Mouse (Mus musculus) thymus, adult 2 months (tissue): ENCODE results near the gene Bckdhb.

Experiments
- CTCF ChIP-seq: fragments of 200-500 bp; IDR thresholded peaks from 2 replicates; pipeline ENCODE4 v1.5.1; 2012; ENCODE audit warnings: mild to moderate bottlenecking, control low read depth, low read length, moderate library complexity, borderline replicate concordance; ENCODE audit not compliant: control insufficient read depth, poor library complexity, insufficient read depth; ENCODE audit errors: extremely low read depth
- POLR2A ChIP-seq: fragments of 200-500 bp; IDR thresholded peaks from 2 replicates; pipeline ENCODE4 v1.6.1; 2012; ENCODE audit warnings: mild to moderate bottlenecking, low read length, control low read depth, moderate library complexity; ENCODE audit not compliant: control insufficient read depth, poor library complexity, insufficient read depth; ENCODE audit errors: extremely low read depth

DNA sequence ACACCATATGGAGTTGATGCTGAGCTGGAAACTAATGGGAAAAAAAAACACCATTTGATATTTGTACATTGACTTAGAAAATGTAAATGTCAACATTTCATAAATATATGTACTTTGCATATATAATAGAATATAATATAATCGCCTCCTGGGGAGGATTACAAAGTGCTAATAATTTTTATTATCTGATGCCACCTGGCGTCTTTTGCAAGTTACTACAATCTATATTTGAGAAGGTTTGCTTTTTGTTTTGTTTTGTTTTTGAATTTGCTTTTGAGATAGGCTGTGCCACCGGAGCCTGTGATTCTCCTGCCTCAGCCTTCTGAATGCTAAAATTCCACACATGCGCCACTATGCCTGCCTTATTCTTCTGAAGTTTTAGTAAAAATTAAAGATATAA, 19.1 kb upstream of the Bckdhb start:
- TF ChIP-seq CTCF: no peak
- TF ChIP-seq POLR2A: no peak
